Mouse (Mus musculus): Measurements from ENCODE around the gene Cops3. TPM values are rescaled to one million over a fixed set of nuclear protein-coding genes. Genes with fewer than 3 reads are reported as not detected.

The Cops3 gene
- total RNA-seq, 1 experiment from 2014 or later = 93.6 TPM

GRCm38 (mm10) chr11:59810480-59811158, 29.0 kb downstream of the Cops3 start:
- DNase-seq = peak; percentile 25

DNA sequence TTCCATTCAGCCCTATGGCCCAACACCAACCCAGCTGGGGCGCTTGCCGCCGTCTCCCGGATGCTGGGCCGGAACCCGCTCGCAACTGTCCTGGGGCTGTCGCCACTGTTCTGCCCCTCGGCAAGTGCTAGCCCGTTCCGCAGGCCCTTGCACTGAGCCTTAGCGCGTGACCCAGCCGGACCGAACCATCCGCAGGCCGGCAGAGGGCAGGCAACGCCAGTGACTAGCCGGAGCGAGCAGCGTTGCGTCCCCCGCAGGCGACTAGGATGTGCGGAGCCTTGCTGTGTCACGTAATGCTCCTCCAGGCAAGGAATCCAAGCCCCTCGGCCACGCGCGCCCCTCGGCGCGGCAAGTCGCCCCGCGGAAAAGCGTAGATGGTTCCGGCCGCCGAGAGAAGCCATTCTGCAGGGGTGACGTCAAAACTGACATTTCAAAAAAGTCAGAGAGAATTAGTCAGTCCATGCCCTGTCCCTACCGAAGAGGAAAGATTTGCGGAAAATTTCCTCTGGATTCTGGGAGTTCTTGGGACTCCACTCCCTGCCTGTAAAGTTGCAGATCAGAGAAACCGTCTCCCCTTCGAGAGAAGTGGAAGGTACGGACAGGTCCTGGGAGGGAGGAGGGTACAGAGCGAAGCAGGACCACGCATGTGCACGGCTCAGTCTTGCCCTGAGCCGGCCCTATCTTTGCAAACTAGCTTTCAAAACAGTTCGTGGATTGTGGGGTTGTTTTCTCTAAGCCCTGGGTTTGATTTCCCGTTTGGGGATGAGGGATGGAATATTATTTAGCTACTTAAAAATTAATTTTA, 29.8 kb downstream of the Cops3 start, which contains the start of gene Flcn:
Gene Flcn, minus strand, starts transcription at position 347 of the 805 bp plus-strand sequence.
- DNase-seq = peak; percentile 90

- peak; percentile 57 for DNase-seq
These were observed 30.5 kb downstream of the Cops3 start for GRCm38 (mm10) chr11:59809071-59809669.

DNA sequence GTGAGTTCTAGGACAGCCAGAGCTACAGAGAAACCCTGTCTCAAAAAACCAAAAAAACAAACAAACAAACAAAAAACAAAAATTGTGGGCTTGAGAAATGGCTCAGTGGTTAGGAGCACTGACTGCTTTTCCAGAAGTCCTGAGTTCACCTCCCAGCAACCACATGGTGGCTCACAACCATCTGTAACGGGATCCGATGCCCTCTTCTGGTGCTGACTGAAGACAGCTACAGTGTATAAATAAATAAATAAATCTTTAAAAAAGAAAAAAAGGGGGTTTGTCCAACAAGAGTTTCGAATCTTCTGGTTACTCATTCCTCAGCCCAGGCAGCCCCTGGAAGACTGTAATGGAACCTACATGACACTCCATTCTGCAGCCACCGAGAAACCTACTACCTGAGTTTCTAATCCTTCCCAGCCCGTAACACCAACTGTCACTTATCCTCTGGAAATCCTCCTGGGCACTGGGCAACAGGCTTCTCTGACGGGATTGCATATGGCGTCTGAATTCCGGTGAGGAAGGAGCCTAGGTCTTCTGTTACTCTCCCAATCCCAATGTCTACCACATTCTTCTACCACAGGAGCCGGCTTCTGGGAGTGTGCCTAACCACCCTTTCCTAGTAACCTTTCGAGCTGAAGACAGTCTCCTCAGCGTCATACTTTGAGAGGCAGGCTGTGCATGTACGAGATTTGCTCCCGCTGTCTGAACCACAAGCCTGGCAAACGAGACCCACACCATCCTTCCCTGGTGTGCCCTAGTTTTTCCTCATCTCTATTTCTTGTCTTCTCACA, 31.3 kb downstream of the Cops3 start:
- no peak for DNase-seq

DNA sequence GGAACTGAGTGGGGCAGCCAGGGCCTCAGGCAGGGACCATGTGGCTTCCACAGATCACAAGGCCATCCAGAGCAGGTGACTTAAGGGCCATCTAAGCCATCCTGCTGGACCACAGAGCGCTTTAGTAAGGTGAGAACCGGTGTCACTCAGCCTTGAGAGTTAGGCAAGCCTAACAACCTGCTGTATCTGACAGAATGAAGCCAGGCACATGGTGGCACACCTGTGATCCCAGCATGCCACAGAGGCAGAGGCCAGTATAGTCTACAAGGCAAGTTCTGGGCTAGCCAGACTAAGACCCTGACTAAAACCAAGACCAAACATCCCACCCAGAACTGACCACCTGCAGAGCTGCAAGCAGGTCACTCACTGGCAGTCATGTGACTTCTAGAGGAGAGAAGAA, 34.0 kb downstream of the Cops3 start:
- no peak for DNase-seq

GRCm38 (mm10) chr11:59805256-59805655, 34.4 kb downstream of the Cops3 start:
- DNase-seq = no peak

GRCm38 (mm10) chr11:59804409-59805110, 35.1 kb downstream of the Cops3 start:
- DNase-seq = peak; percentile 80

DNA sequence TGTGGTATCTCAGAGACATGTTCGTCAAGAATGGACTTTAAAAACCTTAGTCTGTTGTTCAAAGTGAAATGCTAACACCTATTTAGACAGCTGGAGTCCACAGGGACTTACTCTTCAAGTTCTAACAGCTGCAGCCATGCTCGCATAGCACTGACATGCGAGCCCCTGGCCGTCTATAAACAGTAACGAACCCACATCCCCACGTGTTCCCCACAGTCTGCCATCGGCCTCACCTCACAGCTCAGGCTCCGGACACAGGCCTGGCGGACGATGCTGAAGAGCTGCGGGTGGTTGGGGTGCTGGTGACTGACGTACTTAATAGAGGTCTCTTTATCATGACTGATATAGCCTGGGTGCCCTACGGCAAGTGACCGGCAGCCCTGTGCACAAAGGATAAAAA, 36.1 kb downstream of the Cops3 start:
- no peak for DNase-seq

DNA sequence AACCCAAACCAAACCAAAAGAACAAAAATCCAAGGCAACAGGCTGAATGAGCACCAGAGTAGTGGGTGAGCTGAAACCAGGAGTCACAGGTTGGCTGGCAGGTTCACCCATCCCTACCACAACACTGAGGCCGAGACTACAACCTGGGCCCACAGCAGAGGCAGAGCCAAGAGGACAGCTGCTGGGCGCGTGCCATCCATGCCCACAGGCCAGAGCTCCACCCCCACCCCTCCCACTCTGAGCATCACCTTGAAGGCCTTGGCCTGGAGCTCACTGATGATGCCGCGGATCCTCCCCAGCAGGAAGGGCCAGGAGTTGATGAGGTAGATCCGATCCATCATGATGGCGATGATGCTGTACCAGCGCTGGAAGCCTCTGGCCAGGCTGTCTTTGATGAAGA, 37.8 kb downstream of the Cops3 start:
- no peak for DNase-seq

DNA sequence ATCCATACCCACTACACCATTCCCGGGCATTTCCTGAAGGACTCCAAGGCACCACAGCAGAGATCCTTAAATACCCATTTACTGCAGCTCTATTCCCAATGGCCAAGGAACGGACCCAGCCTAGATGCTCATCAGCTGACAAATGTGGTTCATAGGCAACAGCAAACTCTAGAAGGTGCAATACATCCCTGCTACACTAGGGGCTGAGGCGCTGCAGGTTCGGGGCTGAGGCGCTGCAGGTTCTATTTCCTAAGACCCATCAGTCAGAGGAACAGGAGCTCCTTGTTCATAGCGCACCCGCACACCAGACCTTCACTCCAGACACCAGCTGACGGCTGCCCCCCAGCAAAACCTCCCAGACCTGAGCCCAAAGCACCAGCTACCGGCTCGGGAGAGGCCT, 39.2 kb downstream of the Cops3 start:
- DNase-seq = no peak

- DNase-seq = no peak
These were observed 46.2 kb downstream of the Cops3 start for GRCm38 (mm10) chr11:59793390-59793789.

DNA sequence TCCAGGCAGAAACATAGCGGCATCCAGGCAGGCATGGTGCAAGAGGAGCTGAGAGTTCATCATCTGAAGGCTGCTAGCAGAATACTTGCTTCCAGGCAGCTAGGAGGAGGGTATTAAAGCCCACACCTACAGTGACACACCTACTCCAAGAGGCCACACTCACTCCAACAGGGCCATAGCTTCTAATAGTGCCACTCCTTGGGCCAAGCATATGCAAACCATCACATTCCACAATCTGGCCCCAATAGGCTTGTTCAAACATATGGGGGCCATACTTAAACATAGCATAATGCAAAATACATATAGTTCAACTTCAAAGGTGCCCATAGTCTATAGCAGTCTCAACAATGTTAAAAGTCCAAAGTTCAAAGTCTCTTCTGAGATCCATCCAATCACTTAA, 50.3 kb downstream of the Cops3 start:
- no peak for DNase-seq

DNA sequence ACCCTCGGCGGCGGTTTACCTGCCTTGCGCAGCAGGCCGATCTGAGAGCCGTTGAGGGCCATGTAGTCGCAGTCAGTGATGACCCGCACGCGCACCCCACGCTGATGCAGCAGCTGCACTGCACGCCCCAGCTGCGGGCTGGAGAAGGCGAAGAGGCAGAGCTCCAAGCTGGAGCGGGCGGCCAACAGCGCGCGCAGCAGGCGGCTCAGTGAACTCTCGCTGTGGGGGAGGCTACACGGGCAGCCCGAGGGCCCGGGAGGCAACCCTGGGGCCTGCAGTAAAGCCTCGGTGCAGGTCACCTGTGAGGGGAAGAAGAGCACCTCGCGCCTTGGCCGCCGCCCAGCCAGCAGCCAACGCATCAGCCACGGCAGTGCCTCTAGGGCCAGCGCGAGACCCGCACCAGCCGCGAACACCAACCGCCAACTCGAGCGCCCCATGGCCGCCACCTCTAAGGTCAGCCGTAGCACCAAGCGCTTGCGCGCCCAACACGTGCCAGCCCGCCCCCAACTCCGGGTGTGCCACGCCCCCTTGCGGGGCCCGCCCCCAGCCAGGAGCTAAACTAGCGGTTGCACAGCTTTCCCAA, 52.3 kb downstream of the Cops3 start, which contains the start of gene Pld6:
Gene Pld6, minus strand, starts transcription at position 447 of the 583 bp plus-strand sequence.
- peak; percentile 88 for DNase-seq

DNA sequence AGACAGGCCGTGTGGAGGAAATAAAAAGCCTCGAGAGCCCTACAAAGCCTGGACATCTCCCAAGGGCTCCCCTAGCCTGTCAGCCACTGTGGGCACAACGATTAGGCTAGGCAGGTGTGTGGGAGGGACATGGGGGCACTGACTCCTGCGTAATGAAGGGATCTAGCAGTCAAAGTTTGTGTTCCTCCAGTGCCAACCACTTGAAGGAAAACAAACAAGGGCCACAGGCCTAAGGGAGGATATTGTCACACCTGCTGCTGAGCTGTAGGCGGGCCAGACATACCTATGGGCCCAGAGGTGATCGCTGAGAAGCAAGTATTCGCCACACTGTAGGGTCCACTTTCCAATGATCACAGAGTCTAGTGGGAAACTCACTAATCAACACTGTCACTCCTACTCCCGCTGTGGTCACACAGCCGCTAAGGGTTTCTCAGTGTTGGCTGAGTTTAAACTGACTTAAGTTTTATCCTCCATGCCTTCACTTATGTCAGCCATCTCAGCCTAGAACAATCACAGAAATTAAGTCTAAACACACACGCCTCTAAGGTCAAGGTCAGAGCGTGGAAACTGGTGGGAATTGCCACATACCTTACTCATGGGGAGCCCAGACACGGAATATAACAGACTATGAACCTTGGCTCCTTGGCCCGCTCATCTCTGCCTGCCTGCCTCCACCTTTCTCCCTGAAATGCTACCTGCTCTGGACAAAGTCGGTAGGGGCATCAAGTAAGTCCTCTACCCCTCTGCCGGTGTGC, 53.0 kb downstream of the Cops3 start:
- peak; percentile 47 for DNase-seq

- no peak for DNase-seq
These were observed 56.0 kb downstream of the Cops3 start for GRCm38 (mm10) chr11:59783591-59783990.

DNA sequence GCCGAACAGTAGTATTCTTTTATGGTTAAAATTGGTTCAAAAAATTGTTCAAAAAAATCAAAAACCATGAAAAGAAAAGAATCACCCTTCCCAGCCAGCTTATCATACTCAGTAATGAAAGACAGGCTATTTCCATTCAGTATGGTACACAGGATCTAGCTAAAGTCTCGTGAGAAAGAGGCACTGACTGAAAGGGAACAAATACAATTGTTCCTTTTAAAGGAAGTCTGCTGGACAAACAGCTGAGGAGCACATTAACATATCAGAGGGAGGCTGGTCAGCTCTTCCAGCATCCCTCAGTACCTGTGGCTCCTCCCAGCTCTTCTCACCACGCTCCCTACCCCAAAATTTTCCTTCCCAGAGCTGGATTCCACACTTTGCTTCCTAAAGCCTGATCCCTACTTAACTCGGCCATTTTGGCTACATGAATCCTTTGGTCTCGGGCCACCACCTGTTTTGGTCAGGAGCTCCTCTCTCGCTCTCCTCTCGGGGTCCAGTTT, 57.5 kb downstream of the Cops3 start:
- DNase-seq = no peak

DNA sequence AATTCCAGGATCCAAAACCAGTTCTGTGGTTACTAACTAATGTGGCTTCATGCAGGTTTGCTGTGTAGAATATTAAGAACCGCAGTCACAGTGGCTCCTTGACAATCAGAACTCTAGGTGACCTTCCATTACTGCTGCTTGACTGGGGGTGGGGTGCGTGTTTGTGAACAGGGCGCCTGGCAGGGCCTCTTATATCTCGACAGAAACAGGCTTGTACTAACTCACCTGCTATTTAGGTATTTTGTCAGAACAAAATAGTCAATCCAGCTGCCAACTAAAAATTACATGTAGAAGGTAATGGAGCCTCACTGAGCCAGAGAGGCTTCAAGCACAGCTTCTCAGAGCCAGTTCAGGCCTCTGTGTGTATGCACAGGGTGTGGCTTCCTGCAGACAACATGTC, 59.4 kb downstream of the Cops3 start:
- no peak for DNase-seq

DNA sequence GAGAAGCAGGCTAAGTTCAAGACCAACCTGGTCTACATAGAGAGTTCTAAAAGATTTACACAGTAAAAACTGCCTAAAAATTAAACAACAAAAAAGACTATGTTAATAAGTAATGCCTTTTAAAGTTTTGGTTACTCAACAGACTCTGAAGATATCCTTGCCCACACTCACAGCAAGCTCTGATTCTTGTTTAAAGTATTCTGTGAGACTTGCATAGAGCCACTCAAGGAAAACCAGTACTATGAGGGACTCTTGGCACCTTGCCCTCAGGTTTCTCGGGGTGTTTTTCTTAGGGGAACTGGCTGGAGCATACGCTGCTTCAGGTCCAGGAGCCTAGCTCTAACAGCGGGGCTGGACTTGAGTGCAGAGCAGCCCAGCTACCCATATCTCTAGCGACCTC, 60.2 kb downstream of the Cops3 start:
- no peak for DNase-seq

DNA sequence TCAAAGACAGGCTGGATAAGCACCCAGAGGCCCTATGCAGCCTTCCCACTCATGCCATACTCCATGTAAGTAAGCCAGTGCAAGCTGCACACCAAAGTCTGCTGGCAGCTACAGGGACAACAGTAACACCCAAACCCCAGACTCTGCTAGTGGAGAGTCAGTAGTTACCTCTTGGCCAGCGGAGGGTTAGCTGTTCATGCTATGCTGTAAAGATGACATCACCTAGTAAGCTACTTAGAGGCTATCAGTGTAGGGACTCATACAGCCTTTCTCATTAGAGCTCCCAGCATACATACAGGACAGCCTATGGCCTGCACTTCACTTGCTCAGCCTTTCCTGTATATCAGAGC, 60.8 kb downstream of the Cops3 start:
- DNase-seq = no peak

- DNase-seq = peak; percentile 90
These were observed 61.3 kb downstream of the Cops3 start for GRCm38 (mm10) chr11:59778181-59778873.

Data from adrenal gland, postnatal 14 days (tissue).